Mouse (Mus musculus) heart, adult 10 weeks (tissue): ENCODE measurements around the gene Olfr354. TPM values are rescaled to one million over a fixed set of nuclear protein-coding genes. Genes with fewer than 3 reads are reported as not detected.

Source experiments
- polyA plus RNA-seq: library from polyadenylated mRNA; stranded (reverse); fragments of 350-450 nt; fragmentation: Illumina TruSeq; extraction: RNeasy Lipid Tissue Mini Kit (QIAGEN cat#74804); gene quantifications from one replicate; pipeline ENCODE4 v1.2.3, GENCODE M21; 2014; ENCODE audit warnings: low read depth, low replicate concordance

The Olfr354 gene
- not detected for polyA plus RNA-seq

DNA sequence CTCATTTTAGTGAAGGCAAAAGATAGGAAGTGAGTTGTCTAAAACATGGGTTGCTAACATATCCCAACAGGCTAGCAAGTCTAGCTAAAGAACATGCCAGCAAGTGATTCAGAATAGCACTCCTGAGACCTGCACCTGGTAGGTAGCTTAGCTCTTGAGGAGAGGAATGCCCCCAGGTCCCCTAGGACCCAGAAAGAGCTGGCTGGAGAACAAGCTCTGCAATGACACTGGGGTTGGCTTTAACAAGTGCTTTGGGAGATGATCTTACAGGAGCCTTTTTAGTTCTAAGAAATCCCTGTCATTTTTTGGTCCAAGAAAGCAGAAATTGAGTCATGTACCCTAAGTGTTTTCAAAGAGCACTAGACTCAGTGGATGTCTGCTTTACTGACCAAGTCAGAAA is at the start of gene Olfr354:
Gene Olfr354 (plus strand): TSS at position 301 of the 400 bp plus-strand sequence.

GRCm38 (mm10) chr2:36862560-36862959 is 42.9 kb upstream of the Olfr354 start, which contains the start of gene Olfr351:
TSS of gene Olfr351 (minus strand) at chr2:36862660.

DNA sequence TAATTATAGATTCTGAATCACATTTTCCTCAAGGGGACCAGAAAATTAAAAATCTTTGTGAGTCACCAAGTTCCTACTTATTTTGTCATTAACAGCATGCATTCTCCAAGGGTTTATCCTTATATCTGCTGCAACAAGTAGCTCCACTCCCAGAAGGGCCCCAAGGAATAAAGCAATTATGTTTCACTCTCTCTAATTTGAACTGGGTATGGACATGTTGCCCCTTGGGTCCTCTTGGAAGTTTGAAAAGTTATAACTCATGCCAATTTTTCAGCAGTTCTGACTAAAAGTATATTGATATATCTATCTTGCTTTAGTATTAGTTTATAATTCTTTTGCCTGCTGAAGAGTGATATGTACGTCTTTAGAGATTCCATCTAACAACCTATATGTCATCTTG is 37.3 kb upstream of the Olfr354 start, which contains the start of gene Olfr352:
Gene Olfr352 (plus strand): TSS at position 301 of the 400 bp plus-strand sequence.

DNA sequence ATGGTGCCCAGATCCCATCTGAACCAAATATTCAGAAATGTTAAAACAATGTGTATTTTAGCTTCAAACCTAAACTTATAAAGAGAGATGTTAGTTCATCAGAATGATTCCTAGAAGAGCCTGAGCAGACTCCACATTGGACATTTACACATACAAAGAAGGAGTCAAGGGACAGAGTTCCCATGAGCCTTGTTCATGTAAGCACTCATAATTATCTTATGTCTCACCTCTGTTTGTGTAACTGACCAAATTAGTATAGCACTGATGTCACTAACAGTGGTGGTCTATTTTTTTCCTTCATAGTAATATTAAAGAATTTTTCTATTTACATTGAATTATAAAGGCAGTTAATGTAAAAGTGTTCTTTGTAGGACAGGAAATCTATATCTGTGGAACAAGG is 12.6 kb upstream of the Olfr354 start, which contains the start of gene Olfr353:
Gene Olfr353 (minus strand): TSS at position 101 of the 400 bp plus-strand sequence.

GRCm38 (mm10) chr2:36928797-36929196 is 23.3 kb downstream of the Olfr354 start, which contains the start of gene Olfr355:
TSS of gene Olfr355 (minus strand) at chr2:36928897.

DNA sequence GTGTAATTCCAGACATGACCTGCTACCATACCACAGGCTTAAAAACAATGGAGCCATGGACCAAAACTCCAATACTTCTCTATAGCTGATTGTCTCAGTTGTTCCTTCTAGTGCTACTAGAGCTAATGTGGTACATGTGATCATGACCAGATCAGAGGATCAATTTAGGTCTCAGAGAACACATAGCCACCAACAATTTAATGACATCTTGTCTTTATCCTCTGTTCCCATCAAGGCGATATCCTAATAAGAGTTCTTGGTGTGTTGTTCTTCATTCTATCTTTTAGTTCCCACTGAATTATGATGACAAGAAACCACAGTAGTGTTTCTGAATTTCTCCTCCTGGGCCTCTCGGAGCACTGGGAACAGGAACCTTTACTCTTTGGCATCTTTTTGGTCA is 31.3 kb downstream of the Olfr354 start, which contains the start of gene Olfr356:
Gene Olfr356 (plus strand): TSS at position 301 of the 400 bp plus-strand sequence.

Other genes with a start within 250 kb of the Olfr354 start
- not detected for gene Olfr346, start 219.9 kb upstream of the Olfr354 start, polyA plus RNA-seq
- gene Olfr347, start 173.8 kb upstream of the Olfr354 start, polyA plus RNA-seq: not detected
- not detected for gene Olfr348, start 121.4 kb upstream of the Olfr354 start, polyA plus RNA-seq
- not detected for gene Olfr50, start 115.1 kb upstream of the Olfr354 start, polyA plus RNA-seq
- not detected for gene Olfr3, start 88.6 kb upstream of the Olfr354 start, polyA plus RNA-seq
- not detected for gene Olfr350, start 59.4 kb upstream of the Olfr354 start, polyA plus RNA-seq
- not detected for gene Olfr351, start 43.0 kb upstream of the Olfr354 start, polyA plus RNA-seq
- not detected for gene Olfr352, start 37.2 kb upstream of the Olfr354 start, polyA plus RNA-seq
- not detected for gene Olfr353, start 12.7 kb upstream of the Olfr354 start, polyA plus RNA-seq
- not detected for gene Olfr355, start 23.2 kb downstream of the Olfr354 start, polyA plus RNA-seq
- gene Olfr356, start 31.4 kb downstream of the Olfr354 start, polyA plus RNA-seq: not detected
- gene Olfr357, start 88.1 kb downstream of the Olfr354 start, polyA plus RNA-seq: not detected
- gene Olfr358, start 103.7 kb downstream of the Olfr354 start, polyA plus RNA-seq: not detected
- gene Olfr360, start 160.1 kb downstream of the Olfr354 start, polyA plus RNA-seq: not detected
- not detected for gene Olfr361, start 183.6 kb downstream of the Olfr354 start, polyA plus RNA-seq
- gene Olfr362, start 212.2 kb downstream of the Olfr354 start, polyA plus RNA-seq: not detected
- not detected for gene Olfr364-ps1, start 233.6 kb downstream of the Olfr354 start, polyA plus RNA-seq